Mouse (Mus musculus): ENCODE measurements at regions not wholly inside any gene's neighbourhood (a gene's known extent, or its start where the extent isn't known, plus 50 kb on each side); places are given as distances from the start of the nearest gene placed in this dataset.

GRCm38 (mm10) chr6:141001306-141001705 lies 247.8 kb upstream of the Pde3a start:
- H3K27me3 ChIP-seq (ENCODE audit: control insufficient read depth in 1 of 2, insufficient read depth in 2 of 2, low read length in 2 of 2): no peaks in the 10 kb centered on the region
- no peaks in the 10 kb centered on the region for H3K79me2 ChIP-seq (ENCODE audit: control insufficient read depth, insufficient read depth, low read length, poor library complexity)
- no peak overlapping the region for H3K27ac ChIP-seq (ENCODE audit: control insufficient read depth, low read depth, low read length)
- H3K4me3 ChIP-seq (ENCODE audit: control insufficient read depth in 1 of 2, insufficient read depth in 1 of 2, low read depth in 2 of 2, low read length in 2 of 2): no peak overlapping the region
- no peak for TF ChIP-seq USF1 (IDR thresholded peaks at IDR 0.05; ENCODE audit: low read depth, low read length)
- TF ChIP-seq ETS1 (IDR thresholded peaks at IDR 0.05; ENCODE audit: low read depth, low read length): no peak
- TF ChIP-seq MYC (IDR thresholded peaks at IDR 0.05; ENCODE audit: low read depth, low read length): no peak
- no peak for TF ChIP-seq TBP (IDR thresholded peaks at IDR 0.05; ENCODE audit: low read depth, low read length)
- no peak for TF ChIP-seq POLR2AphosphoS5 (IDR thresholded peaks at IDR 0.05; ENCODE audit: borderline replicate concordance, low read depth, low read length)
- no peak for TF ChIP-seq POLR2A (IDR thresholded peaks at IDR 0.05; ENCODE audit: control insufficient read depth in 1 of 2, insufficient read depth in 1 of 2, low read depth in 1 of 2, low read length in 2 of 2, poor library complexity in 1 of 2)
- no peak for TF ChIP-seq GATA1 (IDR thresholded peaks at IDR 0.05; ENCODE audit: low read depth, low read length)
- TF ChIP-seq MXI1 (IDR thresholded peaks at IDR 0.05; ENCODE audit: low read depth, low read length): no peak
- DNase-seq (ENCODE audit: low read depth, low spot score): no peak
- H3K9me3 ChIP-seq (replicated peaks; ENCODE audit: insufficient read depth, low read length): no peaks in the 10 kb centered on the region
- no peak overlapping the region for H3K9ac ChIP-seq (ENCODE audit: control insufficient read depth, low read depth, low read length, poor library complexity, severe bottlenecking)
- no peaks in the 10 kb centered on the region for H3K4me1 ChIP-seq (ENCODE audit: control insufficient read depth in 1 of 2, insufficient read depth in 2 of 2, low read length in 2 of 2)
- H3K36me3 ChIP-seq (ENCODE audit: control insufficient read depth in 1 of 2, insufficient read depth in 2 of 2, low read length in 2 of 2): no peaks in the 10 kb centered on the region

- Histone ChIP-seq H3K27me3 (ENCODE audit: control insufficient read depth in 1 of 2, insufficient read depth in 2 of 2, low read length in 2 of 2) (no peaks in the 10 kb centered on the region), H3K79me2 (ENCODE audit: control insufficient read depth, insufficient read depth, low read length, poor library complexity) (no peaks in the 10 kb centered on the region), H3K9ac (ENCODE audit: control insufficient read depth, low read depth, low read length, poor library complexity, severe bottlenecking) (no peak overlapping the region), H3K4me3 (ENCODE audit: control insufficient read depth in 1 of 2, insufficient read depth in 1 of 2, low read depth in 2 of 2, low read length in 2 of 2) (no peak overlapping the region), H3K9me3 (replicated peaks; ENCODE audit: insufficient read depth, low read length) (no peaks in the 10 kb centered on the region), H3K27ac (ENCODE audit: control insufficient read depth, low read depth, low read length) (no peak overlapping the region), H3K4me1 (ENCODE audit: control insufficient read depth in 1 of 2, insufficient read depth in 2 of 2, low read length in 2 of 2) (no peaks in the 10 kb centered on the region), H3K36me3 (ENCODE audit: control insufficient read depth in 1 of 2, insufficient read depth in 2 of 2, low read length in 2 of 2) (no peaks in the 10 kb centered on the region)
- TF ChIP-seq ELF1 (IDR thresholded peaks at IDR 0.05; ENCODE audit: low read depth, low read length): no peak
- no peak for TF ChIP-seq HCFC1 (IDR thresholded peaks at IDR 0.05; ENCODE audit: low read depth, low read length)
- no peak for TF ChIP-seq RCOR1 (IDR thresholded peaks at IDR 0.05; ENCODE audit: low read depth, low read length)
- DNase-seq (ENCODE audit: low read depth, low spot score): no peak
Observed at GRCm38 (mm10) chr6:141015055-141015681, 233.9 kb upstream of the Pde3a start.

GRCm38 (mm10) chr6:141023501-141023900 lies 225.6 kb upstream of the Pde3a start:
- no peak for DNase-seq (ENCODE audit: low read depth, low spot score)
- Histone ChIP-seq H3K27ac (ENCODE audit: control insufficient read depth, low read depth, low read length) (no peak overlapping the region), H3K36me3 (ENCODE audit: control insufficient read depth in 1 of 2, insufficient read depth in 2 of 2, low read length in 2 of 2) (no peaks in the 10 kb centered on the region), H3K4me3 (ENCODE audit: control insufficient read depth in 1 of 2, insufficient read depth in 1 of 2, low read depth in 2 of 2, low read length in 2 of 2) (no peak overlapping the region), H3K27me3 (ENCODE audit: control insufficient read depth in 1 of 2, insufficient read depth in 2 of 2, low read length in 2 of 2) (no peaks in the 10 kb centered on the region), H3K4me1 (ENCODE audit: control insufficient read depth in 1 of 2, insufficient read depth in 2 of 2, low read length in 2 of 2) (no peaks in the 10 kb centered on the region), H3K9me3 (replicated peaks; ENCODE audit: insufficient read depth, low read length) (no peaks in the 10 kb centered on the region), H3K79me2 (ENCODE audit: control insufficient read depth, insufficient read depth, low read length, poor library complexity) (no peaks in the 10 kb centered on the region), H3K9ac (ENCODE audit: control insufficient read depth, low read depth, low read length, poor library complexity, severe bottlenecking) (no peak overlapping the region)
- no peak for TF ChIP-seq ZC3H11A (IDR thresholded peaks at IDR 0.05; ENCODE audit: low read depth, low read length)
- no peak for TF ChIP-seq POLR2AphosphoS5 (IDR thresholded peaks at IDR 0.05; ENCODE audit: borderline replicate concordance, low read depth, low read length)
- TF ChIP-seq TBP (IDR thresholded peaks at IDR 0.05; ENCODE audit: low read depth, low read length): no peak
- TF ChIP-seq E2F4 (IDR thresholded peaks at IDR 0.05; ENCODE audit: borderline replicate concordance, low read depth, low read length): no peak
- TF ChIP-seq CHD2 (IDR thresholded peaks at IDR 0.05; ENCODE audit: low read length): no peak
- no peak for TF ChIP-seq POLR2A (IDR thresholded peaks at IDR 0.05; ENCODE audit: control insufficient read depth in 1 of 2, insufficient read depth in 1 of 2, low read depth in 1 of 2, low read length in 2 of 2, poor library complexity in 1 of 2)
- TF ChIP-seq EP300 (IDR thresholded peaks at IDR 0.05; ENCODE audit: low read depth in 1 of 2, low read length in 2 of 2): no peak
- TF ChIP-seq ZNF384 (IDR thresholded peaks at IDR 0.05; ENCODE audit: low read depth, low read length): no peak

Data from MEL (cell line).